Mouse (Mus musculus): Measurements from ENCODE around the gene Shisal1. TPM values are rescaled to one million over a fixed set of nuclear protein-coding genes. Genes with fewer than 3 reads are reported as not detected.
A peak's percentile ranks its signal among the peaks of the same experiment; 100 is the strongest.

Shisal1 gene
- polyA plus RNA-seq, 1 experiment from 2014 or later: 18.0 TPM

GRCm38 (mm10) chr15:84441682-84442315 is 5.1 kb downstream of the Shisal1 start:
- Histone ChIP-seq H3K4me3 (replicated peaks; ENCODE audit: low read depth, low read length) (no peak overlapping the region), H3K9ac (replicated peaks; ENCODE audit: low read length) (peak overlapping the region; percentile 26; the same call in 1 of the 2 replicates), H3K27me3 (ENCODE audit: control insufficient read depth, insufficient read depth, low read length) (no peaks in the 10 kb centered on the region), H3K27ac (replicated peaks; ENCODE audit: low read depth, low read length) (peak overlapping the region; percentile 32; the same call in 1 of the 2 replicates), H3K4me2 (ENCODE audit: low read length) (peak overlapping the region; percentile 31; the same call in 1 of the 2 replicates), H3K36me3 (ENCODE audit: control insufficient read depth, insufficient read depth, low read length) (no peaks in the 10 kb centered on the region), H3K4me1 (ENCODE audit: control insufficient read depth, insufficient read depth, low read length) (peaks cover 51% of the 10 kb centered on the region), H3K9me3 (ENCODE audit: control insufficient read depth, low read length) (no peaks in the 10 kb centered on the region)
- WGBS: 31% methylated on average over 14 of the region's 14 CpGs
- ATAC-seq (ENCODE audit: low FRiP score, low TSS enrichment) (no peak), DNase-seq (peak; percentile 52)

GRCm38 (mm10) chr15:84440820-84441219 is 6.1 kb downstream of the Shisal1 start:
- H3K4me1 ChIP-seq (ENCODE audit: control insufficient read depth, insufficient read depth, low read length): peaks cover 51% of the 10 kb centered on the region
- no peak overlapping the region; the same call in 1 of the 2 replicates for H3K9ac ChIP-seq (replicated peaks; ENCODE audit: low read length)
- H3K9me3 ChIP-seq (ENCODE audit: control insufficient read depth, low read length): no peaks in the 10 kb centered on the region
- no peak for ATAC-seq (ENCODE audit: low FRiP score, low TSS enrichment)
- no peak for DNase-seq
- H3K4me3 ChIP-seq (replicated peaks; ENCODE audit: low read depth, low read length): no peak overlapping the region
- H3K4me2 ChIP-seq (ENCODE audit: low read length): peak overlapping the region; percentile 10; the same call in 1 of the 2 replicates
- 28% methylated on average over 3 of the region's 3 CpGs for WGBS
- H3K27me3 ChIP-seq (ENCODE audit: control insufficient read depth, insufficient read depth, low read length): no peaks in the 10 kb centered on the region
- no peaks in the 10 kb centered on the region for H3K36me3 ChIP-seq (ENCODE audit: control insufficient read depth, insufficient read depth, low read length)
- no peak overlapping the region for H3K27ac ChIP-seq (replicated peaks; ENCODE audit: low read depth, low read length)

- Histone ChIP-seq H3K4me3 (replicated peaks; ENCODE audit: low read depth, low read length) (no peak overlapping the region), H3K4me1 (ENCODE audit: control insufficient read depth, insufficient read depth, low read length) (peaks cover 4% of the 10 kb centered on the region; the same call in 1 of the 2 replicates), H3K4me2 (ENCODE audit: low read length) (no peak overlapping the region), H3K27me3 (ENCODE audit: control insufficient read depth, insufficient read depth, low read length) (no peaks in the 10 kb centered on the region), H3K9me3 (ENCODE audit: control insufficient read depth, low read length) (no peaks in the 10 kb centered on the region), H3K27ac (replicated peaks; ENCODE audit: low read depth, low read length) (no peak overlapping the region), H3K36me3 (ENCODE audit: control insufficient read depth, insufficient read depth, low read length) (no peaks in the 10 kb centered on the region), H3K9ac (replicated peaks; ENCODE audit: low read length) (no peak overlapping the region)
- ATAC-seq (ENCODE audit: low FRiP score, low TSS enrichment) (no peak), DNase-seq (no peak)
- WGBS: 66% methylated on average over 10 of the region's 10 CpGs
Measured at GRCm38 (mm10) chr15:84433586-84434185, 13.2 kb downstream of the Shisal1 start.

GRCm38 (mm10) chr15:84430482-84430881 is 16.4 kb downstream of the Shisal1 start:
- H3K4me2 ChIP-seq (ENCODE audit: low read length): no peak overlapping the region
- DNase-seq: no peak
- no peaks in the 10 kb centered on the region for H3K9me3 ChIP-seq (ENCODE audit: control insufficient read depth, low read length)
- no peak for ATAC-seq (ENCODE audit: low FRiP score, low TSS enrichment)
- H3K4me3 ChIP-seq (replicated peaks; ENCODE audit: low read depth, low read length): no peak overlapping the region
- H3K9ac ChIP-seq (replicated peaks; ENCODE audit: low read length): no peak overlapping the region
- no peak overlapping the region for H3K27ac ChIP-seq (replicated peaks; ENCODE audit: low read depth, low read length)
- WGBS: 71% methylated on average over 5 of the region's 5 CpGs
- no peaks in the 10 kb centered on the region for H3K27me3 ChIP-seq (ENCODE audit: control insufficient read depth, insufficient read depth, low read length)
- H3K36me3 ChIP-seq (ENCODE audit: control insufficient read depth, insufficient read depth, low read length): no peaks in the 10 kb centered on the region
- H3K4me1 ChIP-seq (ENCODE audit: control insufficient read depth, insufficient read depth, low read length): 0 out of 2 replicates have a peak, but pooled peaks cover 6% of the 10 kb centered on the region

GRCm38 (mm10) chr15:84427624-84428023 is 19.3 kb downstream of the Shisal1 start:
- Histone ChIP-seq H3K27me3 (ENCODE audit: control insufficient read depth, insufficient read depth, low read length) (no peaks in the 10 kb centered on the region), H3K4me3 (replicated peaks; ENCODE audit: low read depth, low read length) (no peak overlapping the region), H3K9ac (replicated peaks; ENCODE audit: low read length) (no peak overlapping the region), H3K4me2 (ENCODE audit: low read length) (no peak overlapping the region), H3K9me3 (ENCODE audit: control insufficient read depth, low read length) (no peaks in the 10 kb centered on the region), H3K36me3 (ENCODE audit: control insufficient read depth, insufficient read depth, low read length) (no peaks in the 10 kb centered on the region), H3K4me1 (ENCODE audit: control insufficient read depth, insufficient read depth, low read length) (peaks cover 19% of the 10 kb centered on the region), H3K27ac (replicated peaks; ENCODE audit: low read depth, low read length) (no peak overlapping the region)
- WGBS: 92% methylated on average over 6 of the region's 6 CpGs
- ATAC-seq (ENCODE audit: low FRiP score, low TSS enrichment): no peak
- no peak for DNase-seq

GRCm38 (mm10) chr15:84425733-84426132 is 21.2 kb downstream of the Shisal1 start:
- Histone ChIP-seq H3K4me2 (ENCODE audit: low read length) (no peak overlapping the region), H3K9ac (replicated peaks; ENCODE audit: low read length) (no peak overlapping the region), H3K27ac (replicated peaks; ENCODE audit: low read depth, low read length) (no peak overlapping the region), H3K4me1 (ENCODE audit: control insufficient read depth, insufficient read depth, low read length) (peaks cover 27% of the 10 kb centered on the region), H3K9me3 (ENCODE audit: control insufficient read depth, low read length) (no peaks in the 10 kb centered on the region), H3K36me3 (ENCODE audit: control insufficient read depth, insufficient read depth, low read length) (no peaks in the 10 kb centered on the region), H3K27me3 (ENCODE audit: control insufficient read depth, insufficient read depth, low read length) (no peaks in the 10 kb centered on the region), H3K4me3 (replicated peaks; ENCODE audit: low read depth, low read length) (no peak overlapping the region)
- DNase-seq (no peak), ATAC-seq (ENCODE audit: low FRiP score, low TSS enrichment) (no peak)
- WGBS: 88% methylated on average over 5 of the region's 5 CpGs

GRCm38 (mm10) chr15:84423781-84424180 is 23.1 kb downstream of the Shisal1 start:
- DNase-seq (no peak), ATAC-seq (ENCODE audit: low FRiP score, low TSS enrichment) (no peak)
- 88% methylated on average over 5 of the region's 5 CpGs for WGBS
- no peak overlapping the region for H3K27ac ChIP-seq (replicated peaks; ENCODE audit: low read depth, low read length)
- peaks cover 32% of the 10 kb centered on the region for H3K4me1 ChIP-seq (ENCODE audit: control insufficient read depth, insufficient read depth, low read length)
- no peaks in the 10 kb centered on the region for H3K9me3 ChIP-seq (ENCODE audit: control insufficient read depth, low read length)
- no peaks in the 10 kb centered on the region for H3K36me3 ChIP-seq (ENCODE audit: control insufficient read depth, insufficient read depth, low read length)
- no peaks in the 10 kb centered on the region for H3K27me3 ChIP-seq (ENCODE audit: control insufficient read depth, insufficient read depth, low read length)
- no peak overlapping the region for H3K9ac ChIP-seq (replicated peaks; ENCODE audit: low read length)
- no peak overlapping the region for H3K4me2 ChIP-seq (ENCODE audit: low read length)
- H3K4me3 ChIP-seq (replicated peaks; ENCODE audit: low read depth, low read length): no peak overlapping the region

DNA sequence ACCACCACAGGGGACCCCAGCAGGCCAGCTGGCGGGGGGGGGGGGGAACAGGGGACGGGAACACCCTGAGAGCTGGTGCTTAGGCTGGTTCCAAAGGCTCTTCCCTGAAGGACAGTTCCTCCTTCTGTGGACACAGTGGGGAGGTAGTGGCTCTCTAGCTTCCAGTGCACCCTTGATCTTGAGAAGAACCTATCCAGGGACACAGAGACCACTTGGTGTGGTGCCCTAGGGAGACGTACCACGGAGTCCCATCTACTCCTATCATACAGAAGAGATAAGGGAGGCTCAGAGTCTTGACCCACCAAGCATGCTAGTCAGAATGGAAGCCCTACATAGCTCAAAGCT is 28.7 kb downstream of the Shisal1 start:
- Histone ChIP-seq H3K4me3 (replicated peaks; ENCODE audit: low read depth, low read length) (no peak overlapping the region), H3K36me3 (ENCODE audit: control insufficient read depth, insufficient read depth, low read length) (no peaks in the 10 kb centered on the region), H3K9me3 (ENCODE audit: control insufficient read depth, low read length) (no peaks in the 10 kb centered on the region), H3K27me3 (ENCODE audit: control insufficient read depth, insufficient read depth, low read length) (no peaks in the 10 kb centered on the region), H3K4me1 (ENCODE audit: control insufficient read depth, insufficient read depth, low read length) (peaks cover 50% of the 10 kb centered on the region), H3K27ac (replicated peaks; ENCODE audit: low read depth, low read length) (peak overlapping the region; percentile 89), H3K4me2 (ENCODE audit: low read length) (peak overlapping the region; percentile 10; the same call in 1 of the 2 replicates), H3K9ac (replicated peaks; ENCODE audit: low read length) (no peak overlapping the region; the same call in 1 of the 2 replicates)
- WGBS: 18% methylated on average over 4 of the region's 4 CpGs
- DNase-seq: no peak
- ATAC-seq (ENCODE audit: low FRiP score, low TSS enrichment): peak; percentile 74; the same call in 1 of the 2 replicates
